Mouse (Mus musculus): ENCODE data around the gene Senp1.

GRCm38 (mm10) chr15:98065881-98066280, 27.7 kb downstream of the Senp1 start:
- TF ChIP-seq POLR2A (IDR thresholded peaks at IDR 0.05; ENCODE audit: borderline replicate concordance, insufficient read depth, low read length) (no peak), CTCF (IDR thresholded peaks at IDR 0.05; ENCODE audit: borderline replicate concordance, insufficient read depth, low read depth, low read length) (no peak)
